Mouse (Mus musculus) embryonic facial prominence, embryonic 15.5 days (tissue): ENCODE data around the gene Svs6. TPM values are rescaled to one million over a fixed set of nuclear protein-coding genes. Genes with fewer than 3 reads are reported as not detected.

Experiments
- ATAC-seq: fragments of 200-750 bp; cut with Nextera tagmentation; 2 replicates; pipeline ENCODE4 v1.8.0; 2017; ENCODE audit warnings: low read depth, moderate TSS enrichment; ENCODE audit not compliant: insufficient number of reproducible peaks, low FRiP score, low TSS enrichment
- H3K27ac ChIP-seq: fragments of 300-500 bp; sonication (generic); replicated peaks from 2 replicates; pipeline ENCODE4 v1.5.1; 2015; ENCODE audit warnings: mild to moderate bottlenecking, inconsistent platforms
- H3K27me3 ChIP-seq: fragments of 300-500 bp; sonication (generic); 2 replicates; pipeline ENCODE4 v1.6.1; 2015; ENCODE audit warnings: inconsistent platforms
- H3K36me3 ChIP-seq: fragments of 300-500 bp; sonication (generic); 2 replicates; pipeline ENCODE4 v1.6.1; 2015; ENCODE audit warnings: mild to moderate bottlenecking, inconsistent platforms
- H3K4me1 ChIP-seq: fragments of 300-500 bp; sonication (generic); 2 replicates; pipeline ENCODE4 v1.6.1; 2015; ENCODE audit warnings: inconsistent platforms
- H3K4me2 ChIP-seq: fragments of 300-500 bp; sonication (generic); replicated peaks from 2 replicates; pipeline ENCODE4 v1.6.1; 2015; ENCODE audit warnings: mild to moderate bottlenecking, inconsistent platforms
- H3K4me3 ChIP-seq: fragments of 300-500 bp; sonication (generic); replicated peaks from 2 replicates; pipeline ENCODE4 v1.5.1; 2015; ENCODE audit warnings: mild to moderate bottlenecking, inconsistent platforms
- H3K9ac ChIP-seq: fragments of 300-500 bp; sonication (generic); 2 replicates; pipeline ENCODE4 v1.6.1; 2015; ENCODE audit warnings: inconsistent platforms
- H3K9me3 ChIP-seq: fragments of 300-500 bp; sonication (generic); replicated peaks from 2 replicates; pipeline ENCODE4 v1.6.1; 2016; ENCODE audit warnings: inconsistent platforms
- WGBS: fragments of 180-500 bp; shearing (Covaris S2); methylation state at CpG from one replicate; pipeline ENCODE4 v1.1.7; 2015; 5-methylcytosine and 5-hydroxymethylcytosine counted together
- microRNA-seq: library from miRNA; unstranded; fragments of <30 nt; microRNA quantifications from one replicate; pipeline ENCODE4, GENCODE M21; 2016; ENCODE audit warnings: borderline number of aligned reads
- polyA plus RNA-seq: library from polyadenylated mRNA; unstranded; fragments of >200 nt; fragmentation: Nextera tagmentation; extraction: Ambion mirVana; gene quantifications from 2 replicates; pipeline ENCODE4 v1.2.1, GENCODE M21; 2015

Gene Svs6
- polyA plus RNA-seq, 1 experiment from 2014 or later, result not detected

- Histone ChIP-seq H3K27me3 (0 out of 2 replicates have a peak, but pooled peaks cover 3% of the 10 kb centered on the region), H3K9me3 (no peaks in the 10 kb centered on the region), H3K4me2 (no peak overlapping the region), H3K9ac (no peak overlapping the region), H3K27ac (no peak overlapping the region), H3K4me3 (no peak overlapping the region), H3K36me3 (no peaks in the 10 kb centered on the region), H3K4me1 (no peaks in the 10 kb centered on the region)
- WGBS, result 71% methylated on average over 11 of the region's 11 CpGs
- no peak for ATAC-seq
Observed at GRCm38 (mm10) chr2:164356177-164356967, 39.8 kb downstream of the Svs6 start.

- Histone ChIP-seq H3K27me3 (0 out of 2 replicates have a peak, but pooled peaks cover 3% of the 10 kb centered on the region), H3K4me2 (no peak overlapping the region), H3K36me3 (no peaks in the 10 kb centered on the region), H3K27ac (no peak overlapping the region), H3K4me1 (no peaks in the 10 kb centered on the region), H3K9ac (no peak overlapping the region), H3K4me3 (no peak overlapping the region), H3K9me3 (no peaks in the 10 kb centered on the region)
- no peak for ATAC-seq
- 71% methylated on average over 3 of the region's 3 CpGs for WGBS
Observed at GRCm38 (mm10) chr2:164358373-164358772, 41.8 kb downstream of the Svs6 start.

- Histone ChIP-seq H3K4me1 (no peaks in the 10 kb centered on the region), H3K36me3 (no peaks in the 10 kb centered on the region), H3K4me3 (no peak overlapping the region), H3K4me2 (no peak overlapping the region), H3K9ac (no peak overlapping the region), H3K9me3 (no peaks in the 10 kb centered on the region), H3K27ac (no peak overlapping the region), H3K27me3 (no peaks in the 10 kb centered on the region)
- WGBS, result 77% methylated on average over 5 of the region's 5 CpGs
- no peak for ATAC-seq
Observed at GRCm38 (mm10) chr2:164359031-164359430, 42.5 kb downstream of the Svs6 start.

- no peaks in the 10 kb centered on the region for H3K27me3 ChIP-seq
- no peak overlapping the region for H3K4me2 ChIP-seq
- no peak overlapping the region for H3K9ac ChIP-seq
- WGBS, result 59% methylated on average over 5 of the region's 5 CpGs
- no peaks in the 10 kb centered on the region for H3K4me1 ChIP-seq
- H3K36me3 ChIP-seq, result no peaks in the 10 kb centered on the region
- no peak overlapping the region for H3K27ac ChIP-seq
- H3K4me3 ChIP-seq, result no peak overlapping the region
- no peaks in the 10 kb centered on the region for H3K9me3 ChIP-seq
- ATAC-seq, result no peak
Observed at GRCm38 (mm10) chr2:164359668-164360067, 43.1 kb downstream of the Svs6 start.

GRCm38 (mm10) chr2:164360974-164361657 lies 44.6 kb downstream of the Svs6 start:
- no peaks in the 10 kb centered on the region for H3K36me3 ChIP-seq
- no peaks in the 10 kb centered on the region for H3K27me3 ChIP-seq
- no peak overlapping the region for H3K4me2 ChIP-seq
- no peaks in the 10 kb centered on the region for H3K9me3 ChIP-seq
- no peak overlapping the region for H3K4me3 ChIP-seq
- no peaks in the 10 kb centered on the region for H3K4me1 ChIP-seq
- H3K9ac ChIP-seq, result no peak overlapping the region
- H3K27ac ChIP-seq, result no peak overlapping the region
- no peak for ATAC-seq
- 31% methylated on average over 13 of the region's 13 CpGs for WGBS

- no peaks in the 10 kb centered on the region for H3K36me3 ChIP-seq
- WGBS, result 56% methylated on average over 3 of the region's 3 CpGs
- no peak overlapping the region for H3K4me3 ChIP-seq
- no peak overlapping the region for H3K4me2 ChIP-seq
- H3K9me3 ChIP-seq, result no peaks in the 10 kb centered on the region
- no peak overlapping the region for H3K27ac ChIP-seq
- H3K4me1 ChIP-seq, result no peaks in the 10 kb centered on the region
- H3K27me3 ChIP-seq, result no peaks in the 10 kb centered on the region
- H3K9ac ChIP-seq, result no peak overlapping the region
- no peak for ATAC-seq
Observed at GRCm38 (mm10) chr2:164366947-164367346, 50.4 kb downstream of the Svs6 start.

Small RNA genes lying within 50 kb of the gene (microRNA-seq; reads per million reads assigned to microRNA genes)
- gene Mir7678, result not detected

Other genes starting within 250 kb of the Svs6 start
- 18.2 and 18.7 TPM in 2 replicates for gene Stk4, start 246.4 kb upstream of the Svs6 start, polyA plus RNA-seq
- gene Tomm34, start 245.6 kb upstream of the Svs6 start, polyA plus RNA-seq, result 59.1 and 66.0 TPM in 2 replicates
- 0.49 and 0.96 TPM in 2 replicates for gene Kcns1, start 145.6 kb upstream of the Svs6 start, polyA plus RNA-seq
- 6.1 and 6.6 TPM in 2 replicates for gene Wfdc5, start 134.0 kb upstream of the Svs6 start, polyA plus RNA-seq
- 0.22 TPM in 1 of 2 replicates, not detected in the other for gene Wfdc12, start 126.1 kb upstream of the Svs6 start, polyA plus RNA-seq
- gene Wfdc15a, start 116.6 kb upstream of the Svs6 start, polyA plus RNA-seq, result not detected in 2 replicates
- gene Wfdc15b, start 95.1 kb upstream of the Svs6 start, polyA plus RNA-seq, result not detected in 2 replicates
- not detected in 2 replicates for gene Svs2, start 78.3 kb upstream of the Svs6 start, polyA plus RNA-seq
- not detected in 2 replicates for gene Svs3b, start 60.1 kb upstream of the Svs6 start, polyA plus RNA-seq
- not detected in 2 replicates for gene Svs4, start 38.3 kb upstream of the Svs6 start, polyA plus RNA-seq
- gene Svs3a, start 27.5 kb upstream of the Svs6 start, polyA plus RNA-seq, result not detected in 2 replicates
- gene Svs5, start 16.0 kb downstream of the Svs6 start, polyA plus RNA-seq, result not detected in 2 replicates
- gene Slpi, start 72.3 kb downstream of the Svs6 start, polyA plus RNA-seq, result 9.9 and 14.5 TPM in 2 replicates
- gene Rbpjl, start 86.4 kb downstream of the Svs6 start, polyA plus RNA-seq, result 0.50 and 0.98 TPM in 2 replicates
- 33.4 and 58.2 TPM in 2 replicates for gene Matn4, start 88.4 kb downstream of the Svs6 start, polyA plus RNA-seq
- 113 and 114 TPM in 2 replicates for gene Sdc4, start 127.1 kb downstream of the Svs6 start, polyA plus RNA-seq
- gene Sys1, start 140.2 kb downstream of the Svs6 start, polyA plus RNA-seq, result 66.3 and 67.8 TPM in 2 replicates
- gene Gm20458, start 144.2 kb downstream of the Svs6 start, polyA plus RNA-seq, result 12.2 and 12.5 TPM in 2 replicates
- gene Trp53tg5, start 157.0 kb downstream of the Svs6 start, polyA plus RNA-seq, result not detected in 2 replicates
- gene Dbndd2, start 169.4 kb downstream of the Svs6 start, polyA plus RNA-seq, result 8.4 and 10.3 TPM in 2 replicates
- 63.0 and 70.5 TPM in 2 replicates for gene Pigt, start 180.8 kb downstream of the Svs6 start, polyA plus RNA-seq
- 47.5 and 73.4 TPM in 2 replicates for gene Wfdc2, start 245.7 kb downstream of the Svs6 start, polyA plus RNA-seq